Mouse (Mus musculus) thymus, adult 2 months (tissue): ENCODE measurements around the gene Maml3. TPM values are rescaled to one million over a fixed set of nuclear protein-coding genes. Genes with fewer than 3 reads are reported as not detected.
A peak's percentile ranks its signal among the peaks of the same experiment; 100 is the strongest.

Experiments
- DNase-seq: peaks from one replicate; pipeline ENCODE4 v3.0.0; 2021
- H3K27ac ChIP-seq: fragments of 200-500 bp; 2 replicates; pipeline ENCODE4 v1.5.1; 2012; ENCODE audit warnings: low read length, control low read depth; ENCODE audit not compliant: control insufficient read depth, insufficient read depth
- H3K27me3 ChIP-seq: fragments of 200-500 bp; 2 replicates; pipeline ENCODE4 v1.6.1; 2012; ENCODE audit warnings: mild to moderate bottlenecking, low read length, moderate library complexity, mixed read lengths; ENCODE audit not compliant: control insufficient read depth, insufficient read depth
- H3K36me3 ChIP-seq: fragments of 200-500 bp; 2 replicates; pipeline ENCODE4 v1.6.1; 2012; ENCODE audit warnings: mild to moderate bottlenecking, low read length, moderate library complexity; ENCODE audit not compliant: control insufficient read depth, insufficient read depth
- H3K4me1 ChIP-seq: fragments of 200-500 bp; replicated peaks from 2 replicates; pipeline ENCODE4 v1.6.1; 2012; ENCODE audit warnings: low read length; ENCODE audit not compliant: control insufficient read depth, insufficient read depth
- H3K4me3 ChIP-seq: fragments of 200-500 bp; 2 replicates; pipeline ENCODE4 v1.5.1; 2012; ENCODE audit warnings: mild to moderate bottlenecking, low read length, control low read depth, moderate library complexity; ENCODE audit not compliant: control insufficient read depth, insufficient read depth
- CTCF ChIP-seq: fragments of 200-500 bp; IDR thresholded peaks from 2 replicates; pipeline ENCODE4 v1.5.1; 2012; ENCODE audit warnings: mild to moderate bottlenecking, control low read depth, low read length, moderate library complexity, borderline replicate concordance; ENCODE audit not compliant: control insufficient read depth, poor library complexity, insufficient read depth; ENCODE audit errors: extremely low read depth
- POLR2A ChIP-seq: fragments of 200-500 bp; IDR thresholded peaks from 2 replicates; pipeline ENCODE4 v1.6.1; 2012; ENCODE audit warnings: mild to moderate bottlenecking, low read length, control low read depth, moderate library complexity; ENCODE audit not compliant: control insufficient read depth, poor library complexity, insufficient read depth; ENCODE audit errors: extremely low read depth
- WGBS: fragments of 180-500 bp; shearing (Covaris S2); methylation state at CpG from one replicate; pipeline ENCODE4 v1.1.7; 2018; 5-methylcytosine and 5-hydroxymethylcytosine counted together
- polyA plus RNA-seq: library from polyadenylated mRNA; depleted of rRNA; stranded (reverse); fragments of >200 nt; gene quantifications from 2 replicates; pipeline ENCODE4 v1.2.3, GENCODE M21; 2012

The Maml3 gene
- polyA plus RNA-seq, 1 experiment, result 3.5 TPM

- 49% methylated on average over 20 of the region's 20 CpGs for WGBS
- H3K4me1 ChIP-seq, result peaks cover 6% of the 10 kb centered on the region; the same call in 1 of the 2 replicates
- no peak for DNase-seq
- H3K4me3 ChIP-seq, result no peak overlapping the region
- H3K27ac ChIP-seq, result no peak overlapping the region
- H3K27me3 ChIP-seq, result no peaks in the 10 kb centered on the region
- no peak for TF ChIP-seq CTCF
- TF ChIP-seq POLR2A, result no peak
- no peaks in the 10 kb centered on the region for H3K36me3 ChIP-seq
These were observed 216.0 kb downstream of the Maml3 start for GRCm38 (mm10) chr3:51888662-51889433.

DNA sequence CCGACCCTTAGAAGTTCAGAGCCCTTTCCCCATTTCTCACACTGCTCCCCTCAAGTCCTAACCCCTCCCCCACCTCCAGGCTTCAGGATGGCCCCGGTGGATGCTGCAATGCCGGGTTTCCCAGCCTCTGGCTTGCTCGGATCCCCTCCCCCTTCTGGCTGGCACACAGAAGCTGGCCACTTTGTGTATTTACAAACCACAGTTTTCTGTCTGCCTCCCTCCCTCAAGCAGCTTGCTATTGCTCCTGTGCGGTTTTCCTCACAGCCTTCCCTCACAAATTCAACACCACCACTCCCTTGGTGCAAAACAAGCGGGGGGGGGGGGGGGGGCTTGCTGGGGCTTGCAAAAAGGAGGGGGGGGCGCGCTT, 216.6 kb downstream of the Maml3 start:
- peaks cover 6% of the 10 kb centered on the region; the same call in 1 of the 2 replicates for H3K4me1 ChIP-seq
- no peaks in the 10 kb centered on the region for H3K36me3 ChIP-seq
- WGBS, result 6% methylated on average over 8 of the region's 8 CpGs
- DNase-seq, result no peak
- no peak overlapping the region for H3K27ac ChIP-seq
- no peak overlapping the region for H3K4me3 ChIP-seq
- H3K27me3 ChIP-seq, result no peaks in the 10 kb centered on the region
- TF ChIP-seq POLR2A (no peak), CTCF (no peak)

DNA sequence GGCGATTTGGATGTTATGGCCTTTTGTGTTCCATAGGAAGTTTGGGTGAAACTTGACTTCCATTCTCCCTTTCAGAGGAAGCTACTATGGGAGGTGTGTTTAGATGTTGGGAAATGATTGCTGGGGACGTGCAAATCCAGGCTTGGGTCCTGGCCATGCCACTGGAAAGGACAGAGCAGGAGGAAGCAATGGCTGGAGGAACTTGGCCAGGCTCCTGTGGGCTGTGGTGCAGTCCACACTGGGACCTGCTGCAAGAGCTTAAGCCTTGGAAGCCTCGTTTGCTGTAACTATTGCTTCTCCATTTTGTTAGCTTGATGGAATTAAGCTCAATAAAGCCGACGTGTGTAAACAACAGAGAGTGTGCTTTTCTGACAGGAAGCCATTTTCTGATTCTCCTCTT, 219.0 kb downstream of the Maml3 start:
- Histone ChIP-seq H3K4me3 (no peak overlapping the region), H3K4me1 (peaks cover 20% of the 10 kb centered on the region), H3K27ac (no peak overlapping the region), H3K27me3 (no peaks in the 10 kb centered on the region), H3K36me3 (no peaks in the 10 kb centered on the region)
- no peak for TF ChIP-seq POLR2A
- TF ChIP-seq CTCF, result no peak
- no peak for DNase-seq
- 91% methylated on average over 5 of the region's 5 CpGs for WGBS

DNA sequence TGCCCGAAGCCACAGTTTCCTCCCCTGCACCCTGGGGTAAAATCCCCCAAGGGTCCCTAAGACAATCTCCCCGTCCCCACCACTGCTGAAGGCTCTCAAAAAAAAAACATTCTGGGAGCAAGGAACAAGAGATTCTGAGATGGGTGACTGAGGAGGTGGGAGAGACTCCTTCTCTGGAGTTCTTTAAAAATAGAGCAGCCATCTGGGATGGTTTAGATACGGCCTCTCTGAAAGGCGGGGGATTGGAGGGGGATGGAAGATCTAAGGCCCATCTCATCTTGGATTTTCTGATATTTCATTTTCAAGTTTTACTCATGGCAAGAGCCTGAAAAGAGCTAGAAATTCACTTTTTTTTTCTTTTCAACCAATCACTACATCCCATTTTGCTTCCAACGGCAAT, 219.4 kb downstream of the Maml3 start:
- no peak for DNase-seq
- 91% methylated on average over 5 of the region's 5 CpGs for WGBS
- TF ChIP-seq POLR2A, result no peak
- no peak for TF ChIP-seq CTCF
- no peak overlapping the region for H3K27ac ChIP-seq
- H3K27me3 ChIP-seq, result no peaks in the 10 kb centered on the region
- H3K4me3 ChIP-seq, result no peak overlapping the region
- no peaks in the 10 kb centered on the region for H3K36me3 ChIP-seq
- peaks cover 20% of the 10 kb centered on the region for H3K4me1 ChIP-seq

DNA sequence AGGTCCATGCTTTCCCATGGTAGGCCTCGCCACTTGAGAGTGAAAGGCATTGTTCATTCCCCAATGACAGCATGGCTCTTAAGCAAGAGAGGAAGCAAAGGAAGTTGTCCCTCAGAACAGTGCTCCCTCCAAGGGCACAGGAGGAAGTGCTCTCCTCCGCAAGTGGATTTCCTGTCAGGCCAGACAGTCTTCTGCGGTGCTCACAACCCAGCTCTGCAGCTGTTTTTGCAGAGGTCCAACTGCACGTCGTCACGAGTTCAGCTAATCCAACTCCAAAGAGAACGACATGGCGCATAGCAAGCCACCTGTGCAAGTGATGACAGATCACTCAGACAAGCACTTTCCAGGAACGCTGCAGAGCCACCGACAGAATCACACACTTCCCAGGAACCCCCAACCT, 222.9 kb downstream of the Maml3 start:
- Histone ChIP-seq H3K27me3 (no peaks in the 10 kb centered on the region), H3K4me1 (peaks cover 14% of the 10 kb centered on the region)

DNA sequence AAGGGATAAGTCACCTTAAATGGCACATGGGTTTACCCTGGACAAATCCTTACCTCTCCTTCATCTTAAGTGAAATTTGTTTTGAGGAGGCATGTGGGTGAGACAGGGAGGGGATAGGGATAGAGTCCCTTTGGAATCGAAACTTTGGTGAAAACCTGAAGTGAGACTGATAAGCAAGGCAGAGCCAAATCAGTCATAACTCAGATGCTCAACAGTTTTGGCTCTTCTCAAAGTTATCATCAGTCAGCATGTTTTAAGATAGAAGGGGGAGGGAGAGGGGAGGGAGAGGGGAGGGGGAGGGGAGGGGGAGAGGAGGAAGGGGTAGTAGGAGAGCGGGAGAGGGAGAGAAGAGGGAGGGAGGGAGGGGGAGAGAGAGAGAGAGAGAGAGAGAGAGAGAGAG, 223.5 kb downstream of the Maml3 start:
- Histone ChIP-seq H3K4me3 (no peak overlapping the region), H3K27me3 (no peaks in the 10 kb centered on the region), H3K36me3 (no peaks in the 10 kb centered on the region), H3K4me1 (peaks cover 14% of the 10 kb centered on the region), H3K27ac (no peak overlapping the region)
- 76% methylated on average over 2 of the region's 2 CpGs for WGBS
- no peak for TF ChIP-seq POLR2A
- no peak for TF ChIP-seq CTCF
- DNase-seq, result no peak

More for the DNA sequence above, 222.9 kb downstream of the Maml3 start:
- TF ChIP-seq CTCF (no peak), POLR2A (no peak)
- no peak overlapping the region for H3K4me3 ChIP-seq
- H3K36me3 ChIP-seq, result no peaks in the 10 kb centered on the region
- H3K27ac ChIP-seq, result no peak overlapping the region
- peak; percentile 62 for DNase-seq
- WGBS, result 4% methylated on average over 10 of the region's 10 CpGs

- DNase-seq, result no peak
- TF ChIP-seq POLR2A (no peak), CTCF (no peak)
- H3K4me1 ChIP-seq, result peaks cover 14% of the 10 kb centered on the region
- no peaks in the 10 kb centered on the region for H3K27me3 ChIP-seq
- 95% methylated on average over 8 of the region's 8 CpGs for WGBS
- no peak overlapping the region for H3K4me3 ChIP-seq
- H3K27ac ChIP-seq, result no peak overlapping the region
- no peaks in the 10 kb centered on the region for H3K36me3 ChIP-seq
These were observed 224.3 kb downstream of the Maml3 start for GRCm38 (mm10) chr3:51880506-51881036.
